Mouse (Mus musculus) brain, embryonic 14.5 days (tissue): ENCODE measurements at regions not wholly inside any gene's neighbourhood (a gene's known extent, or its start where the extent isn't known, plus 50 kb on each side); places are given as distances from the start of the nearest gene placed in this dataset.

ENCODE experiments used
- CTCF ChIP-seq: fragments of 200-500 bp; IDR thresholded peaks from 2 replicates; pipeline ENCODE4 v1.5.1; 2012; ENCODE audit warnings: inconsistent platforms, mild to moderate bottlenecking, moderate library complexity, borderline replicate concordance; ENCODE audit not compliant: insufficient read depth, insufficient read length; ENCODE audit errors: extremely low read depth
- POLR2A ChIP-seq: fragments of 200-500 bp; IDR thresholded peaks from 2 replicates; pipeline ENCODE4 v1.6.1; 2012; ENCODE audit warnings: mild to moderate bottlenecking, inconsistent platforms, borderline replicate concordance; ENCODE audit not compliant: poor library complexity, insufficient read depth, insufficient read length, severe bottlenecking; ENCODE audit errors: extremely low read depth

DNA sequence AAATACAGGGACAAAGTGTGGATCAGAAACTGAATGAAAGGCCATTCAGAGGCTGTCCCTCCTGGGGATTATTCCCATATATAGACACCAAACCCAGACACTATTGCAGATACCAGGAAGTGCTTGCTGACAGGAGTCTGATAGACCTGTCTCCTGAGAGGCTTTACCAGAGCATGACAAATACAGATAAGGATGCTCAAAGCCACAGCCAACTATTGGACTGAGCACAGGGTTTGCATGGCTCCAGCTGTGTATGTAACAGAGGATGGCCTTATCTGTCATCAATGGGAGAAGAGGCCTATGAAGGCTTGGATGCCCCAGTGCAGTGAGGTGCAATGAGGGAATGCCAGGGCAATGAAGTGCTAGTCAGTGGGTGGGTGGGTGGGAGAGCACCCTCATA lies 537.6 kb upstream of the Cdh8 start:
- TF ChIP-seq CTCF (no peak), POLR2A (no peak)
